Mouse (Mus musculus) left cerebral cortex, postnatal 36 days (tissue): ENCODE measurements around the gene Fam90a1b. TPM values are rescaled to one million over a fixed set of nuclear protein-coding genes. Genes with fewer than 3 reads are reported as not detected.
"Not testable (repeated sequence)": the region's sequence is repeated elsewhere in the genome, so short reads cannot be mapped to it uniquely, and the experiment has no call there.

Experiments used
- DNase-seq, 2 experiments: peaks; one replicate each; pipeline ENCODE4 v3.0.0; 2021 to 2022; ENCODE audit warnings: low spot score in 2 of 2, mixed read lengths in 1 of 2
- intact Hi-C: fragments of 180-260 bp; cut with DNase I; formaldehyde crosslinking; loops from one replicate; pipeline ENCODE4 v1.15.1; 2025
- microRNA-seq: library from miRNA; unstranded; fragments of <30 nt; microRNA quantifications from one replicate; pipeline ENCODE4 v1.2.0, GENCODE M21; 2022
- total RNA-seq, 2 experiments: library from RNA; stranded (reverse); gene quantifications; 2 replicates each; pipeline ENCODE4 v1.2.3; 2021

Fam90a1b gene
- under 1 TPM in 1 of 2 experiments, not detected in 1; 0.29 TPM for total RNA-seq

- peak; percentile 96 for DNase-seq
- intact Hi-C loops: loop anchor here (1.0 kb wide), 1 partner anchor 132 kb away; the partner anchor contains the start of gene Klhl15
Measured at GRCm38 (mm10) chrX:94366670-94367241, at the start of gene Fam90a1b, which contains the start of gene Apoo. Gene Fam90a1b, minus strand, starts transcription at chrX:94366777. Gene Apoo, plus strand, starts transcription at chrX:94367117.

GRCm38 (mm10) chrX:94408975-94409374, 42.4 kb upstream of the Fam90a1b start:
- no peak for DNase-seq

GRCm38 (mm10) chrX:94378734-94379133, 12.2 kb upstream of the Fam90a1b start:
- intact Hi-C loops: no loop called here
- DNase-seq: no peak

More at GRCm38 (mm10) chrX:94408975-94409374, 42.4 kb upstream of the Fam90a1b start:
- intact Hi-C loops: no loop called here

- intact Hi-C loops: no loop called here
- peak in 1 of 2 experiments; percentile 4 for DNase-seq
Measured at GRCm38 (mm10) chrX:94367248-94367647, 671 bp upstream of the Fam90a1b start.

GRCm38 (mm10) chrX:94366029-94366428, 548 bp downstream of the Fam90a1b start:
- DNase-seq: peak; percentile 6 to 9
- intact Hi-C loops: loop anchor here (1.0 kb wide), 1 partner anchor 132 kb away; the partner anchor contains the start of gene Klhl15

GRCm38 (mm10) chrX:94365381-94365925, 1.1 kb downstream of the Fam90a1b start:
- DNase-seq: peak in 1 of 2 experiments; percentile 4
- intact Hi-C loops: loop anchor here (2.0 kb wide), 1 partner anchor 77 kb away; no protein-coding TSS in a partner anchor

GRCm38 (mm10) chrX:94343638-94344037, 22.9 kb downstream of the Fam90a1b start:
- DNase-seq, intact Hi-C loops: not testable (repeated sequence)

- no peak for DNase-seq
- intact Hi-C loops: no loop called here
Measured at GRCm38 (mm10) chrX:94321036-94321902, 45.3 kb downstream of the Fam90a1b start.

Small RNA genes within 50 kb of the gene (microRNA-seq; reads per million reads assigned to microRNA genes)
- not detected for gene Gm44477

Other genes with a start within 250 kb of the Fam90a1b start
- gene Zfx, start 243.1 kb downstream of the Fam90a1b start, total RNA-seq: 10 to 100 TPM; 31.9 to 36.2 TPM
- 100 to 1,000 TPM; 101 to 170 TPM for gene Eif2s3x, start 153.9 kb downstream of the Fam90a1b start, total RNA-seq
- gene Klhl15, start 132.2 kb downstream of the Fam90a1b start, total RNA-seq: 10 to 100 TPM; 25.1 to 29.0 TPM
- gene Apoo, start 340 bp upstream of the Fam90a1b start, total RNA-seq: 10 to 100 TPM; 64.6 to 79.1 TPM
- 100 to 1,000 TPM; 438 to 446 TPM for gene Maged1, start 175.4 kb upstream of the Fam90a1b start, total RNA-seq